Mouse (Mus musculus): ENCODE data around the gene Prkcz. TPM values are rescaled to one million over a fixed set of nuclear protein-coding genes. Genes with fewer than 3 reads are reported as not detected.
A peak's percentile ranks its signal among the peaks of the same experiment; 100 is the strongest.

The Prkcz gene
- polyA plus RNA-seq, 1 experiment from 2014 or later, result 12.4 TPM

DNA sequence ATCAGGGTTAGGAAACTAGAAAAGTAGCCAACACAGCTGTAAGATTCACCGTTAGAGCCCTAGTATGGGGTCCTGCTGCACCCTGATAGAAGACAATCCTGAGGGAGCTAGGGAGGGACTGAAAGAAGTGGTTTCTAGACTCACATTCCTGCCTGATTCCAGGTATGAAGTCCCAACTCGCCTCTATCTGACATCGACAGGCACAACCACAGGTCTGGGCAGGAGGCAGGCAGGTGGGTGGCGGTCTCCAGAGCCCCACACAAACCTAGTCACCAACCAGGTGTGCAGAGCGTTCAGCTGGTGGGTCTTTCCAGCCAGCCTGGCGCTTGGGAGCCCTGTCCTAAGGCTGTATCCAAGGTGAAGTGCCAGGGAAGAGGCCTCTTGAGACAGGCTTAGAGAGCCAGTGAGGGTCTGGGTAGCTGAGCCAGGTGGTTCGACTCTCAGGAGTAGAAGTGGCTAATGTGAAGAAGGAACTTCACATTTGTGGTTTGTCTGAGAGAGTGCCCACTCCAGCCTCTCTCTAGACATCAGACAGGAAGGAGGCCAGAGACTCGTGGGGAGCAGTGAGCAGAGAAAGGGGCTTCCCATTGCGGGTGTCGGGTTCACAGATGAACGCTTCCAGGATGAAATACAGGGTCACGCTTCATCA lies 124.3 kb downstream of the Prkcz start:
- peak overlapping the region; percentile 46; the same call in 1 of the 2 replicates for H3K4me2 ChIP-seq
- no peaks in the 10 kb centered on the region for H3K9me3 ChIP-seq
- WGBS, result 67% methylated on average over 12 of the region's 12 CpGs
- peak overlapping the region; percentile 40; the same call in 1 of the 2 replicates for H3K9ac ChIP-seq
- H3K36me3 ChIP-seq, result no peaks in the 10 kb centered on the region
- no peaks in the 10 kb centered on the region; the same call in 1 of the 2 replicates for H3K27me3 ChIP-seq
- ATAC-seq (ENCODE audit: insufficient number of reproducible peaks, insufficient read depth, low FRiP score, low TSS enrichment, low read depth), result no peak
- peaks cover 57% of the 10 kb centered on the region for H3K4me1 ChIP-seq
- H3K27ac ChIP-seq, result peak overlapping the region; percentile 99
- no peak overlapping the region for H3K4me3 ChIP-seq

DNA sequence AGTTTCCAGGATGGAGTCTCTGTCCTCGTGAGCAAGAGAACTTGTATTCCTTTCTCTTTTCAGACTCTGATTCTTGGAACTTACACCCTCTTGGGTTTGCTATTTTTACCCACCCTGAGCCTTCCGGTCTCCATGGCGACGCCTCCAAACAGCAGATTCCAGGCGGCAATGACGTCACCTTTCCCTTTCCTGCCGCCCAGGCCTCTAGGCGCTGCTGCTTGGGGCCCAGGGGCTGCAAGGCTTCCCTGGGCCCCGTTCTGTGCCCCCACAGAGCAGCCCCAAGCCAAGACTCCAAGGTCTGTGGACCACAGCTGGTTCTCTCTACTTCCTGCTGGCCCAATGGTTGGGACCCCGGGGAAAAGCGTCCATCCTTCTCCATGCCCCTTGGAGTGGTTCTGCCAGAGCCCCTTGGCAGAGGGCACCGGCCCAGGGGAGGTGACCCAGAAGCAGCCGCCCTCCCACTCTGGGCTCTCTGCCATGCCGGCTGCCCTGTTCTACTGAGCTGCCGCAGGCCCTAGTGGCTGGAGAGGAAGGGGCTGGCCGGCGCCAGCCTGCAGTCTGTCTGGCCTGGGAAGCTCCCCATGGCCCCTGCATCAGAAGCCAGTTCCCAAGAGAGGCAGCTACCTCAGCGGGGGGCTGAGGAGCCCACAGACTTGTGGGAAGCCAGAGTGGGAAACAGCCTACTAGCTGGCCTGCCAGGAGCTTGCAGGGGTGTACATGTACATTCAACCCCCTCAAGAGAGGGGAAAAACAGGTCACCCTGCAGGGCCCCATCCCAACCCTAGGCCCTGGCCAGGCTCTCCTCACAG lies 125.6 kb downstream of the Prkcz start:
- ATAC-seq (ENCODE audit: insufficient number of reproducible peaks, insufficient read depth, low FRiP score, low TSS enrichment, low read depth), result peak; percentile 57; the same call in 1 of the 2 replicates
- Histone ChIP-seq H3K9ac (peak overlapping the region; percentile 49), H3K27ac (peak overlapping the region; percentile 99), H3K4me2 (peak overlapping the region; percentile 46), H3K36me3 (no peaks in the 10 kb centered on the region), H3K4me3 (no peak overlapping the region), H3K9me3 (no peaks in the 10 kb centered on the region), H3K27me3 (no peaks in the 10 kb centered on the region), H3K4me1 (peaks cover 57% of the 10 kb centered on the region)
- 16% methylated on average over 18 of the region's 18 CpGs for WGBS

DNA sequence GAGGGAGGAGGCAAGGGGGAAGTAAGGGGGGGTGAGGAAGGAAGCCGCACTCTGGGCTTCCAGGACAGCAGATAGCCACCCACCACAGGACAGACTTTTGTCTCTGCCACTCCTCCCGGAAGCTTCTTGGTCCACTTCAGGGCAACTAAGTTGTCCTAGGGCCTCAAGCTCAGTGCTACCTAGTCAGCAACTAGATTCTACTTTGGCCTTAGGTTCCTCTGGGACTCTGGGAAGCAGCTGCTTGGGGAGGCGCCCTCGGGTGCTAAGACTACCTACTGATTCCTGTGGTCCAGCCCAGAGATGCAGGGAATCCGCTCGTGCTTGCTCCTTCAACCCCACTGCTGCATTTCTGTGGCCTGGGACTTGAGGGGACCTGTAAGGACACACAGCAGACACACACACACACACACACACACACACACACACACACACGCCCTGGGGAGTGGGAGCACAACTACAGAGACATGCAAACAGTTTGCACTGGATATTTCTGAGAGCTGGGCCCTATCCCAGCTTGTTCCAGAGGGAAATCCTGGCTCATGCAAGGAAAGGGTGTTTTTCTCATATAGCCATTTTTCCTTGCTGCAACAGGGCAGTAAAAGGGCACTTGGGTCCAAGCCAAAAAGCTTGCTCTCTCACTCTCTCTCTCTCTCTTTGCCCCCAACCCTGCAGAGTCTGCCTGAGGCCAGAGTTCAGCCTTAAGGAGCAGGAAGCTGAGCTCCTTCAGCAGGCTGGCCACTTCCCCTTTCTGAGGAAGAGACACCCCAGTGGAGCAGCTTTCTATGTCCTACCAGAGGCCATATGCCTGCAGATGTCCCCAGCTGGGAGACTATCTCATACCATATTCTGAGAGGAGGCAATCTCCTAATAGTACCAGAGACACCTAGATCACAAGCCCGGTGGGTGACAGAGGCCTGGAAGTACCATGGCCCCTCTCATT lies 126.5 kb downstream of the Prkcz start:
- H3K9ac ChIP-seq, result peak overlapping the region; percentile 49
- 47% methylated on average over 8 of the region's 8 CpGs for WGBS
- ATAC-seq (ENCODE audit: insufficient number of reproducible peaks, insufficient read depth, low FRiP score, low TSS enrichment, low read depth), result no peak

DNA sequence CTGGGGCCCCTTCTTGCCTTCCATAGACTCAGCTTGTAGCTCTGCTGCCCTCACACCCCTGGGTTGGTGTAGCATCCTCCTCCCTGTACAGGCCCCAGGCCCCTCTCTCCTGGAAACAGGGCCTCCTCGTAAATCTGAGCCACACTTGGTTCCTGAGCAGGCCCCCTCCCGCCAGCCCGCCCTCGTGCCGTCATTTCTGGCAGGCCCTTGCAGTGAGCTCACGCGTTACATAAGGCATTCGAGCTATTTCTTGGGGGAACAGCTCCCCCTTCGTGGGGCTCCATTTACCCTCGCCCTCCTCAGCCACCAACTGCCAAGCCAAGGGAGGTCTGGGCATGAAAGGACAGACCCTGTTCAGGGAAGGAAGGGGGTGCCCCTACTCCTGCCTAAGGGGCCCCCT lies 127.3 kb downstream of the Prkcz start:
- H3K9me3 ChIP-seq, result no peaks in the 10 kb centered on the region
- peak; percentile 78 for ATAC-seq (ENCODE audit: insufficient number of reproducible peaks, insufficient read depth, low FRiP score, low TSS enrichment, low read depth)
- WGBS, result 0% methylated on average over 10 of the region's 10 CpGs
- H3K4me1 ChIP-seq, result peaks cover 57% of the 10 kb centered on the region
- peak overlapping the region; percentile 49 for H3K9ac ChIP-seq
- H3K36me3 ChIP-seq, result no peaks in the 10 kb centered on the region
- no peaks in the 10 kb centered on the region for H3K27me3 ChIP-seq
- peak overlapping the region; percentile 46 for H3K4me2 ChIP-seq
- H3K4me3 ChIP-seq, result no peak overlapping the region
- H3K27ac ChIP-seq, result peak overlapping the region; percentile 99

More for the DNA sequence above, 126.5 kb downstream of the Prkcz start:
- H3K27me3 ChIP-seq, result no peaks in the 10 kb centered on the region
- no peaks in the 10 kb centered on the region for H3K9me3 ChIP-seq
- peaks cover 57% of the 10 kb centered on the region for H3K4me1 ChIP-seq
- H3K27ac ChIP-seq, result peak overlapping the region; percentile 99
- peak overlapping the region; percentile 46 for H3K4me2 ChIP-seq
- H3K4me3 ChIP-seq, result no peak overlapping the region
- no peaks in the 10 kb centered on the region for H3K36me3 ChIP-seq

DNA sequence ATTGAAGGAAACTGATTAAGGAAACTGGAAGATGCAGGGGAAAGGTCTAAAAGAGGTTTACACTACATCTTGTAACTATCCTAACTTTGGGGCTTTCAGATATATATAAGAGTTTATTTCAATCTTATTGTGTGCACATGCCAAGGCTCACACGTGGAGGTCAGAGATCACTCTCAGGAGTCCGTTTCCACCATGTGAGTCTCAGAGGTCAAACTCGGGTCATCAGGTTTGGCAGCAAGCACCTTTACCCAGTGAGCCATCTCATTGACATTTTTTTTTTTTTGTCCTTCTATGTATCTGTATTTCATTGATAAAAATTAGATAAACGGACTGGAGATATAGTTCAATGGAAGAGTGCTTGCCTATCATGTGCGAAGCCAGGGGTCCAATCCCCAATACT lies 132.7 kb downstream of the Prkcz start:
- Histone ChIP-seq H3K4me2 (no peak overlapping the region), H3K36me3 (no peaks in the 10 kb centered on the region), H3K9me3 (no peaks in the 10 kb centered on the region), H3K27me3 (no peaks in the 10 kb centered on the region), H3K9ac (no peak overlapping the region), H3K4me3 (no peak overlapping the region), H3K4me1 (peaks cover 14% of the 10 kb centered on the region), H3K27ac (no peak overlapping the region)
- ATAC-seq (ENCODE audit: insufficient number of reproducible peaks, insufficient read depth, low FRiP score, low TSS enrichment, low read depth), result no peak
- WGBS, result 73% methylated on average over 5 of the region's 5 CpGs

DNA sequence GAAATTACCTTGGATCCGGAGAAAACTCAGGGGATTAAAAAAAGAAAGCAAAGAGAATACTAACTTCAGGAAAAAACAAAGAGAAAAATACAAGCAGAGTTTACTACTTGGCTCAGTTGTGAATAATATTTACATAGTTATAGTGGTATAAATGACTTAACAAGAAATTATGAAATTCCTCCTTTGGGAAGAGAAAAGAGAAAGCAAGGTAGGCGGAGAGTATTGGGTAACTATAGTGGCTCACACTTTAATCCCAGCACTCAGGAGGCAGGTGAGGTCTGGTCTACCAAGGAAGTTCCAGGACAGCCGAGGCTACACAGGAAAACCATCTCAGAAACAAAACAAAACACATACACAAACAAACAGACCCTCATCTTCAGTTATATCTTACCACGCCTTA lies 133.2 kb downstream of the Prkcz start:
- Histone ChIP-seq H3K9me3 (no peaks in the 10 kb centered on the region), H3K36me3 (no peaks in the 10 kb centered on the region), H3K9ac (no peak overlapping the region), H3K27ac (no peak overlapping the region), H3K27me3 (no peaks in the 10 kb centered on the region), H3K4me3 (no peak overlapping the region), H3K4me2 (no peak overlapping the region), H3K4me1 (peaks cover 10% of the 10 kb centered on the region)
- no peak for ATAC-seq (ENCODE audit: insufficient number of reproducible peaks, insufficient read depth, low FRiP score, low TSS enrichment, low read depth)
- 81% methylated on average over 4 of the region's 4 CpGs for WGBS

DNA sequence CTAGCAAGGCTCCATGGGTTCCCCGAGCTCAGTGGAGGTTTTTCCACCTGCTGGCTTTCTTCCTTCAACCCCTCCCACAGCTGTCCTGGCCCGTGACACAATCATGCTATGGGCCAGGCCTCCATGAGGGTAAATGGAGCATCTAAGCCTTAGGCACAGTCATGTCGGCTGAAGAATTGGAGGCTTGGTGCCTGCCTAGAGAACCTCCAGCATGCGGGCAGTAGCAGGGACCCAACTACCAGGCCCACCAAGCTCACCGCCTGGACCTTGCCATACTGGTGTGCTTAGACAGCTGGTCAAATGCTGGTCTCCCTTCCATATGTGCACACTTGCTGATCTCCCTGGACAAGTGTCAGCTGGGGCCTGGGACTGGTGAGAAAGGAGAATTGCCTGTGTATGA lies 135.2 kb downstream of the Prkcz start:
- no peak overlapping the region for H3K4me3 ChIP-seq
- no peaks in the 10 kb centered on the region for H3K9me3 ChIP-seq
- H3K27ac ChIP-seq, result no peak overlapping the region
- no peak overlapping the region for H3K4me2 ChIP-seq
- H3K36me3 ChIP-seq, result no peaks in the 10 kb centered on the region
- ATAC-seq (ENCODE audit: insufficient number of reproducible peaks, insufficient read depth, low FRiP score, low TSS enrichment, low read depth), result no peak
- H3K9ac ChIP-seq, result no peak overlapping the region
- H3K4me1 ChIP-seq, result peaks cover 11% of the 10 kb centered on the region
- WGBS, result 73% methylated on average over 5 of the region's 5 CpGs
- H3K27me3 ChIP-seq, result no peaks in the 10 kb centered on the region

DNA sequence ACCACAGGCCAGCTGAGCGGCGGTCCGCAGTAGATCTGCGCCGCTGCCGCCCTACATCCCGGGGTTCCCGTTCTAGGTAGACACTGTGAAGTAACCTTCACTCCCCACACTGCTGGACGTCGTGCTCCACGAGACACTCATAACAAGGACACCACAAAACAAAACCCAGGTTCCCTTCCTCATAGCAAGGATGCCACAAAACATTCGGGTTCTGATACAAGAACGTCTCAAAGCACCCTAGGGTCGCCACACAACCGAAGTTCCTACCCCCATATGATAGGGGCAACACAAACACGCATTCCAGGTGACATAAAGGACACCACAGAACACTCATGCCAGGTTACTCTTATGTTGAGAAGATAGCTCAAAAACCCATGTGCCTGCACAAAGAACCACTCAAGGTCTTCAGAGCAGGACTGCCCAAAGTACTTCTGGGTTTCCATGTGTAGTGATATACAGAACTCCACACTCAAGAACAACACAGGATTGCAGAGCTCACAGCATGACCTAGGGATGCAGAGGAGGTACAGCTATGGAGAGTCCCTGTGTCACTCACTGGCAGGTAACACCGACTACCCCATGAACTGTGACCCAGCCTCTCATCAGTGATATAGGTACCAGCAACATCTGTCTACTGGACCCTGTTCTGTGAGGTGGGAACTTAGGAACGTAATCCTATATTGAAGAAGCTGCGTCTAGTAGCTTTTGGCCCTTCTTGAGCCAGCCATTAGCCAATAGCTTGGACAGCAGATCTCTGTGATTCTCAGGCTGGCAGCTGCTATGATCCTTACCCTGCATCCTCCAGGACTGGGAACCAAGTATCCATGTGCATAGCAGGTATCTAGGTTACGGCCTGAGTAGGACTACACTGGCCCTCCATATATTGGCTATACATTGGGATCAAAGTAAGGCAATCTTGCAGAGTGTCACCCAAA lies 137.3 kb downstream of the Prkcz start:
- H3K27me3 ChIP-seq, result no peaks in the 10 kb centered on the region
- H3K4me3 ChIP-seq, result peak overlapping the region; percentile 92
- H3K9ac ChIP-seq, result peak overlapping the region; percentile 82
- WGBS, result 32% methylated on average over 20 of the region's 20 CpGs
- H3K9me3 ChIP-seq, result no peaks in the 10 kb centered on the region
- no peak for ATAC-seq (ENCODE audit: insufficient number of reproducible peaks, insufficient read depth, low FRiP score, low TSS enrichment, low read depth)
- peaks cover 30% of the 10 kb centered on the region for H3K4me1 ChIP-seq
- H3K27ac ChIP-seq, result peak overlapping the region; percentile 95
- H3K36me3 ChIP-seq, result no peaks in the 10 kb centered on the region
- peak overlapping the region; percentile 93 for H3K4me2 ChIP-seq

DNA sequence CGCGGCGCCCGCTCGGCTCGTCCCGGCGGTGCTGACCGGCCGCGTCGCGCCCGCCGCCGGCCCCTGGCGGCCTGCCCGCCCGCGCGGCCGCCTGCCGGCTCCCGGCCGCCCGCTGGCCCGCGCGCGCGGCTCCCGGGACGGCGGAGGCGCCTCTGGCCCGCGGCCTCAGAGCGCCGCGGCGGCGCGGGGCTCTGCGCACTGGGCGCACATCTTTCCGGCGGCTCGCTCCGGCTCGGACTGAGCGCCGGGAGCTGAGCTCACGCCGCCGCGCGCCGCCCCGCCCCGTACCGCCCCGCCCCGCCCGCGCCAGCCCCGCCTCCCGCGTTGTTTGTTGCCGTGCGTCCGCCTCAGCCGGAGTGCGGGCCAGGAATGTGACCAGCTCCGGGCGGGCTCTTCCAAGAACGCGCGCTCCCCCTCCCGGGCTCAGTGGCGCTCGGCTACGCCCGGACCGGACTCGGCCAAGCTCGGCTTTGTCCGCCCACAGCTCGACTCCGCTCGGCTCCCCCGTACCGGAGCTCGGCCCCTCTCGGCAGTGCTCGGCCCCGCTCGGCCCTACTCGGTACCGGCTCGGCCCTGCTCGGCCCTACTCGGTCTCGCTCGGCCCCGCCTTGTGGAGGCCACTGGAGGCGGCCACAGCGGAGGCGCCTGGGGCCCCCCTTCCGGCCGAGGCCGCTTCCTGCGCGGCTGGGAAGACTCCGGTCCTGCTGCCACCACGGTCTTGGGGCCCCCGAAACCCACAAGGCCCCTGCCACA lies 138.1 kb downstream of the Prkcz start:
- peaks cover 38% of the 10 kb centered on the region for H3K4me1 ChIP-seq
- peak; percentile 99 for ATAC-seq (ENCODE audit: insufficient number of reproducible peaks, insufficient read depth, low FRiP score, low TSS enrichment, low read depth)
- H3K27ac ChIP-seq, result peak overlapping the region; percentile 95
- H3K4me2 ChIP-seq, result peak overlapping the region; percentile 93
- no peaks in the 10 kb centered on the region for H3K27me3 ChIP-seq
- 0 out of 2 replicates have a peak, but pooled peaks cover 5% of the 10 kb centered on the region for H3K36me3 ChIP-seq
- under 1% methylated on average over 48 of the region's 116 CpGs for WGBS
- no peaks in the 10 kb centered on the region for H3K9me3 ChIP-seq
- H3K9ac ChIP-seq, result peak overlapping the region; percentile 82
- H3K4me3 ChIP-seq, result peak overlapping the region; percentile 92

DNA sequence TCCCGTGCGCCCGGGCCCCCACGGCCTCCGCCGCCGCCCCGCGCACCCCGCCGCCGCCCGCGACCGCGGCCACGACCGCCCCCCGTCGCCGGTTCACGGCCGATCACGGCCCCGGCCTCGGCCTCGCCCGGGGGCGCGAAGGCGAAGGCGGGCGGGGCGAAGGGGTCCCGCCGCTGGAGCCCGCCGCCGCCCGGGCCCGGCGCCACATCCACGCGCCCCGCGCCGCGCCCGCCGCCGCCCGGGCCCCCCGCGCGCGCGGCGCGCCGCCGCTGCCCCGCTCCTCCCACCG lies 138.7 kb downstream of the Prkcz start, which contains the start of gene Ski:
Gene Ski (minus strand): TSS at position 41 of the 289 bp plus-strand sequence.
- 0% methylated on average over 5 of the region's 63 CpGs for WGBS
- H3K27me3 ChIP-seq, result no peaks in the 10 kb centered on the region
- H3K27ac ChIP-seq, result peak within 1 kb of the TSS; percentile 95
- peaks cover 43% of the 10 kb centered on the region for H3K4me1 ChIP-seq
- peak within 1 kb of the TSS; percentile 93 for H3K4me2 ChIP-seq
- H3K9me3 ChIP-seq, result no peaks in the 10 kb centered on the region
- 0 out of 2 replicates have a peak, but pooled peaks cover 5% of the 10 kb centered on the region for H3K36me3 ChIP-seq
- peak within 1 kb of the TSS; percentile 98 for H3K9ac ChIP-seq
- peak within 1 kb of the TSS; percentile 92 for H3K4me3 ChIP-seq
- ATAC-seq (ENCODE audit: insufficient number of reproducible peaks, insufficient read depth, low FRiP score, low TSS enrichment, low read depth), result no peak
